7 mouse cellular contexts compared by ENCODE assay signal in the genomic region with DNA sequence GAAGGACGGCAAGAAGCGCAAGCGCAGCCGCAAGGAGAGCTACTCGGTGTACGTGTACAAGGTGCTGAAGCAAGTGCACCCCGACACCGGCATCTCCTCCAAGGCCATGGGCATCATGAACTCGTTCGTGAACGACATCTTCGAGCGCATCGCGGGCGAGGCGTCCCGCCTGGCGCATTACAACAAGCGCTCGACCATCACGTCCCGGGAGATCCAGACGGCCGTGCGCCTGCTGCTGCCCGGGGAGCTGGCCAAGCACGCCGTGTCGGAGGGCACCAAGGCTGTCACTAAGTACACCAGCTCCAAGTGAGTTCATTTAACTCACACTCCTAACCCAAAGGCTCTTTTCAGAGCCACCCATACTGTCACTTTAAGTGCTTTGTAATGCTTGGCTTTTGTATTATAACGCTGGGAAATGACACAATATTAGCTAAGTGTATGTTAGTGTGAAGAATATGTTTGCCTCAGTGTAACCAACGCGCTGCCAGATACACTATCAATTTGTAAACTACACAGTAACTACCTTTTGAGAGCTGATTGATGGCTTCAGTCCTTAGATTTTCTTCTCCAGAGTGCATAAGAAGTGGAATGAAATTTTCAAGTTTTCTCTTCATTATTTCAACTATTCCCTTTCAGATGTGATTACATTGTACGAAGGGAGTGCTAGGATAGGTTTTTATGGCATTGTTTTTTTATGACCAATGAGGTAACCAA. TPM values are rescaled to one million over a fixed set of nuclear protein-coding genes. Genes with fewer than 3 reads are reported as not detected.
DNase-seq lines count a peak whose midpoint lies in the region; ATAC-seq and TF ChIP-seq lines count a peak whose summit lies in the region.
"Not testable (repeated sequence)": the region's sequence is repeated elsewhere in the genome, so short reads cannot be mapped to it uniquely, and the experiment has no call there.

No protein-coding gene starts in this region.

- not testable (repeated sequence) for H3K9me3 ChIP-seq in embryonic facial prominence, embryonic 15.5 days (replicated peaks); heart, embryonic 12.5 days (replicated peaks); intestine, embryonic 14.5 days (ENCODE audit: control insufficient read depth, low read length)

- not testable (repeated sequence) for ATAC-seq in embryonic facial prominence, embryonic 15.5 days (ENCODE audit: insufficient number of reproducible peaks, low FRiP score, low TSS enrichment, low read depth); heart, embryonic 12.5 days (ENCODE audit: insufficient number of reproducible peaks, low FRiP score); intestine, embryonic 14.5 days (replicated peaks; ENCODE audit: low FRiP score, low TSS enrichment, low read depth)
- peak; percentile 25 for ATAC-seq in megakaryocyte-erythroid progenitor cell, adult 5-6 weeks (replicated peaks; ENCODE audit: low FRiP score, low TSS enrichment, poor library complexity, severe bottlenecking)

- H3K27me3 ChIP-seq in embryonic facial prominence, embryonic 15.5 days; heart, embryonic 12.5 days (replicated peaks); intestine, embryonic 14.5 days (replicated peaks; ENCODE audit: control insufficient read depth, insufficient read depth, low read length): not testable (repeated sequence)

- TF ChIP-seq POLR2A in bone marrow macrophage, adult 2 months (IDR thresholded peaks at IDR 0.05; ENCODE audit: borderline replicate concordance, low read depth, low read length): not testable (repeated sequence)

- not testable (repeated sequence) for H3K4me1 ChIP-seq in bone marrow macrophage, adult 2 months (ENCODE audit: control insufficient read depth, insufficient read depth, low read length); intestine, embryonic 14.5 days (replicated peaks; ENCODE audit: control insufficient read depth, insufficient read depth, low read length)
- H3K4me1 ChIP-seq in embryonic facial prominence, embryonic 15.5 days: peaks cover 21% of the 10 kb centered on the region
- H3K4me1 ChIP-seq in heart, embryonic 12.5 days (replicated peaks): peaks cover 12% of the 10 kb centered on the region

- peak overlapping the region; percentile 47 for H3K9ac ChIP-seq in embryonic facial prominence, embryonic 15.5 days
- peak overlapping the region; percentile 81 for H3K9ac ChIP-seq in heart, embryonic 12.5 days
- peak overlapping the region; percentile 83 for H3K9ac ChIP-seq in intestine, embryonic 14.5 days (ENCODE audit: low read length)

- WGBS in embryonic facial prominence, embryonic 15.5 days: under 1% methylated on average over 17 of the region's 34 CpGs
- whole genome bisulfite sequencing in heart, embryonic 12.5 days: under 1% methylated on average over 13 of the region's 34 CpGs
- under 1% methylated on average over 12 of the region's 34 CpGs for WGBS in intestine, embryonic 14.5 days

- DNase-seq in intestine, embryonic 14.5 days (ENCODE audit: low spot score): not testable (repeated sequence)
- DNase-seq in liver: peak; percentile 34
- peak; percentile 60 for DNase-seq in retina, embryonic 14.5 days (ENCODE audit: low spot score)

- H3K4me2 ChIP-seq in embryonic facial prominence, embryonic 15.5 days (replicated peaks): peak overlapping the region; percentile 59
- peak overlapping the region; percentile 68 for H3K4me2 ChIP-seq in heart, embryonic 12.5 days
- H3K4me2 ChIP-seq in intestine, embryonic 14.5 days (ENCODE audit: low read length): peak overlapping the region; percentile 79

- not testable (repeated sequence) for TF ChIP-seq CTCF in bone marrow macrophage, adult 2 months (IDR thresholded peaks at IDR 0.05; ENCODE audit: low read depth, low read length)

- not testable (repeated sequence) for H3K36me3 ChIP-seq in embryonic facial prominence, embryonic 15.5 days; heart, embryonic 12.5 days; intestine, embryonic 14.5 days (ENCODE audit: control insufficient read depth, insufficient read depth, low read length)

- H3K27ac ChIP-seq in bone marrow macrophage, adult 2 months (ENCODE audit: insufficient read depth, low read depth, low read length): peak overlapping the region; percentile 75
- H3K27ac ChIP-seq in embryonic facial prominence, embryonic 15.5 days (replicated peaks): peak overlapping the region; percentile 96
- H3K27ac ChIP-seq in heart, embryonic 12.5 days (ENCODE audit: poor library complexity, severe bottlenecking): peak overlapping the region; percentile 94
- peak overlapping the region; percentile 98 for H3K27ac ChIP-seq in intestine, embryonic 14.5 days (ENCODE audit: low read depth)

- peak overlapping the region; percentile 57 for H3K4me3 ChIP-seq in bone marrow macrophage, adult 2 months (ENCODE audit: insufficient read depth, low read length)
- peak overlapping the region; percentile 49 for H3K4me3 ChIP-seq in embryonic facial prominence, embryonic 15.5 days (replicated peaks)
- H3K4me3 ChIP-seq in heart, embryonic 12.5 days: peak overlapping the region; percentile 60
- H3K4me3 ChIP-seq in intestine, embryonic 14.5 days (ENCODE audit: low read depth, low read length): peak overlapping the region; percentile 59

RNA-seq across cellular contexts. Expression of gene Hist1h2bg, which starts 0.5 kb away (rescaled TPM):
- 9.8 and 11.9 TPM in 2 replicates for polyA plus RNA-seq in bone marrow macrophage, adult 2 months (2012; ENCODE audit: insufficient read depth, insufficient read length, missing spikeins)
- 6.5 and 8.3 TPM in 2 replicates for polyA plus RNA-seq in embryonic facial prominence, embryonic 15.5 days (2015; fragmentation: Nextera tagmentation; extraction: Ambion mirVana)
- polyA plus RNA-seq in heart, embryonic 12.5 days (2016; fragmentation: Nextera tagmentation; extraction: Ambion mirVana): 4.5 and 4.8 TPM in 2 replicates
- polyA plus RNA-seq in intestine, embryonic 14.5 days (2014; fragmentation: Nextera tagmentation; extraction: Ambion mirVana): 6.1 and 7.6 TPM in 2 replicates
- total RNA-seq in megakaryocyte-erythroid progenitor cell, adult 5-6 weeks (2014; fragmentation: Nextera tagmentation): 386 and 627 TPM in 2 replicates
- total RNA-seq in megakaryocyte-erythroid progenitor cell, adult 5-6 weeks (2017): 891 and 1,210 TPM in 2 replicates

RNA-seq across cellular contexts. Expression of gene Hist1h2ae, which starts 0.6 kb away (rescaled TPM):
- 1.7 TPM in 1 of 2 replicates, not detected in the other for polyA plus RNA-seq in bone marrow macrophage, adult 2 months (2012; ENCODE audit: insufficient read depth, insufficient read length, missing spikeins)
- polyA plus RNA-seq in embryonic facial prominence, embryonic 15.5 days (2015; fragmentation: Nextera tagmentation; extraction: Ambion mirVana): 53.3 and 77.8 TPM in 2 replicates
- 40.3 and 45.8 TPM in 2 replicates for polyA plus RNA-seq in heart, embryonic 12.5 days (2016; fragmentation: Nextera tagmentation; extraction: Ambion mirVana)
- 106 and 114 TPM in 2 replicates for polyA plus RNA-seq in intestine, embryonic 14.5 days (2014; fragmentation: Nextera tagmentation; extraction: Ambion mirVana)
- total RNA-seq in megakaryocyte-erythroid progenitor cell, adult 5-6 weeks (2014; fragmentation: Nextera tagmentation): 5.7 and 12.6 TPM in 2 replicates
- 237 and 359 TPM in 2 replicates for total RNA-seq in megakaryocyte-erythroid progenitor cell, adult 5-6 weeks (2017)

RNA-seq across cellular contexts. Expression of gene Hist1h2bf, which starts 2.3 kb away (rescaled TPM):
- polyA plus RNA-seq in bone marrow macrophage, adult 2 months (2012; ENCODE audit: insufficient read depth, insufficient read length, missing spikeins): 3.8 and 7.9 TPM in 2 replicates
- 2.8 and 3.7 TPM in 2 replicates for polyA plus RNA-seq in embryonic facial prominence, embryonic 15.5 days (2015; fragmentation: Nextera tagmentation; extraction: Ambion mirVana)
- polyA plus RNA-seq in heart, embryonic 12.5 days (2016; fragmentation: Nextera tagmentation; extraction: Ambion mirVana): 1.5 and 2.0 TPM in 2 replicates
- 7.0 and 7.1 TPM in 2 replicates for polyA plus RNA-seq in intestine, embryonic 14.5 days (2014; fragmentation: Nextera tagmentation; extraction: Ambion mirVana)
- total RNA-seq in megakaryocyte-erythroid progenitor cell, adult 5-6 weeks (2014; fragmentation: Nextera tagmentation): 342 and 512 TPM in 2 replicates
- 329 and 662 TPM in 2 replicates for total RNA-seq in megakaryocyte-erythroid progenitor cell, adult 5-6 weeks (2017)

RNA-seq across cellular contexts. Expression of gene Hist1h2ad, which starts 2.5 kb away (rescaled TPM):
- not detected in 2 replicates for polyA plus RNA-seq in bone marrow macrophage, adult 2 months (2012; ENCODE audit: insufficient read depth, insufficient read length, missing spikeins)
- polyA plus RNA-seq in embryonic facial prominence, embryonic 15.5 days (2015; fragmentation: Nextera tagmentation; extraction: Ambion mirVana): 1.8 and 3.9 TPM in 2 replicates
- 1.1 and 2.3 TPM in 2 replicates for polyA plus RNA-seq in heart, embryonic 12.5 days (2016; fragmentation: Nextera tagmentation; extraction: Ambion mirVana)
- polyA plus RNA-seq in intestine, embryonic 14.5 days (2014; fragmentation: Nextera tagmentation; extraction: Ambion mirVana): 2.2 and 4.2 TPM in 2 replicates
- total RNA-seq in megakaryocyte-erythroid progenitor cell, adult 5-6 weeks (2014; fragmentation: Nextera tagmentation): 1.4 and 11.1 TPM in 2 replicates
- 1,263 and 1,317 TPM in 2 replicates for total RNA-seq in megakaryocyte-erythroid progenitor cell, adult 5-6 weeks (2017)

RNA-seq across cellular contexts. Expression of gene Hist1h3d, which starts 3.9 kb away (rescaled TPM):
- 2.3 and 3.2 TPM in 2 replicates for polyA plus RNA-seq in bone marrow macrophage, adult 2 months (2012; ENCODE audit: insufficient read depth, insufficient read length, missing spikeins)
- 5.0 and 6.0 TPM in 2 replicates for polyA plus RNA-seq in embryonic facial prominence, embryonic 15.5 days (2015; fragmentation: Nextera tagmentation; extraction: Ambion mirVana)
- 1.4 and 1.6 TPM in 2 replicates for polyA plus RNA-seq in heart, embryonic 12.5 days (2016; fragmentation: Nextera tagmentation; extraction: Ambion mirVana)
- polyA plus RNA-seq in intestine, embryonic 14.5 days (2014; fragmentation: Nextera tagmentation; extraction: Ambion mirVana): 9.6 and 12.5 TPM in 2 replicates
- total RNA-seq in megakaryocyte-erythroid progenitor cell, adult 5-6 weeks (2014; fragmentation: Nextera tagmentation): 123 and 185 TPM in 2 replicates
- total RNA-seq in megakaryocyte-erythroid progenitor cell, adult 5-6 weeks (2017): 84.0 and 189 TPM in 2 replicates

Comparison
In these comparisons a context has a peak if more than half of its experiments do, and no peak if none do; other contexts are left out.
1. RNA of gene Hist1h2ae, which starts 0.6 kb away (polyA plus RNA-seq): 106 to 114 TPM in intestine, embryonic 14.5 days, 53.3 to 77.8 TPM in embryonic facial prominence, embryonic 15.5 days and 40.3 to 45.8 TPM in heart, embryonic 12.5 days; 1.7 TPM in bone marrow macrophage, adult 2 months; every median in the first group is over 10 times any median in the second.
2. Peak in every context shown above with its lines, with median percentiles within 50 percentile points of each other: H3K27ac ChIP-seq, H3K4me3 ChIP-seq, H3K4me2 ChIP-seq and H3K9ac ChIP-seq.